Mouse (Mus musculus) heart, postnatal 0 days (tissue): ENCODE data around the gene Gm28635.

Source experiments
- CTCF ChIP-seq: IDR thresholded peaks from 2 replicates; pipeline ENCODE4 v1.5.1; 2016; ENCODE audit warnings: antibody characterized with exemption, control low read depth, low read depth
- EP300 ChIP-seq: IDR thresholded peaks from 2 replicates; pipeline ENCODE4 v1.6.1; 2016; ENCODE audit warnings: antibody characterized with exemption, low read depth

GRCm38 (mm10) chr2:84720718-84721117, 42.9 kb upstream of the Gm28635 start:
- TF ChIP-seq EP300 (no peak), CTCF (no peak)
